Mouse (Mus musculus) thymus, adult 2 months (tissue): ENCODE results near the gene Ciapin1. TPM values are rescaled to one million over a fixed set of nuclear protein-coding genes. Genes with fewer than 3 reads are reported as not detected.

Experiments used
- DNase-seq: peaks from one replicate; pipeline ENCODE4 v3.0.0; 2021
- H3K27ac ChIP-seq: fragments of 200-500 bp; 2 replicates; pipeline ENCODE4 v1.5.1; 2012; ENCODE audit warnings: low read length, control low read depth; ENCODE audit not compliant: control insufficient read depth, insufficient read depth
- H3K27me3 ChIP-seq: fragments of 200-500 bp; 2 replicates; pipeline ENCODE4 v1.6.1; 2012; ENCODE audit warnings: mild to moderate bottlenecking, low read length, moderate library complexity, mixed read lengths; ENCODE audit not compliant: control insufficient read depth, insufficient read depth
- H3K36me3 ChIP-seq: fragments of 200-500 bp; 2 replicates; pipeline ENCODE4 v1.6.1; 2012; ENCODE audit warnings: mild to moderate bottlenecking, low read length, moderate library complexity; ENCODE audit not compliant: control insufficient read depth, insufficient read depth
- H3K4me1 ChIP-seq: fragments of 200-500 bp; replicated peaks from 2 replicates; pipeline ENCODE4 v1.6.1; 2012; ENCODE audit warnings: low read length; ENCODE audit not compliant: control insufficient read depth, insufficient read depth
- H3K4me3 ChIP-seq: fragments of 200-500 bp; 2 replicates; pipeline ENCODE4 v1.5.1; 2012; ENCODE audit warnings: mild to moderate bottlenecking, low read length, control low read depth, moderate library complexity; ENCODE audit not compliant: control insufficient read depth, insufficient read depth
- CTCF ChIP-seq: fragments of 200-500 bp; IDR thresholded peaks from 2 replicates; pipeline ENCODE4 v1.5.1; 2012; ENCODE audit warnings: mild to moderate bottlenecking, control low read depth, low read length, moderate library complexity, borderline replicate concordance; ENCODE audit not compliant: control insufficient read depth, poor library complexity, insufficient read depth; ENCODE audit errors: extremely low read depth
- POLR2A ChIP-seq: fragments of 200-500 bp; IDR thresholded peaks from 2 replicates; pipeline ENCODE4 v1.6.1; 2012; ENCODE audit warnings: mild to moderate bottlenecking, low read length, control low read depth, moderate library complexity; ENCODE audit not compliant: control insufficient read depth, poor library complexity, insufficient read depth; ENCODE audit errors: extremely low read depth
- WGBS: fragments of 180-500 bp; shearing (Covaris S2); methylation state at CpG from one replicate; pipeline ENCODE4 v1.1.7; 2018; 5-methylcytosine and 5-hydroxymethylcytosine counted together
- polyA plus RNA-seq: library from polyadenylated mRNA; depleted of rRNA; stranded (reverse); fragments of >200 nt; gene quantifications from 2 replicates; pipeline ENCODE4 v1.2.3, GENCODE M21; 2012; rRNA removed

Ciapin1 gene
- polyA plus RNA-seq, 1 experiment = 53.5 TPM

DNA sequence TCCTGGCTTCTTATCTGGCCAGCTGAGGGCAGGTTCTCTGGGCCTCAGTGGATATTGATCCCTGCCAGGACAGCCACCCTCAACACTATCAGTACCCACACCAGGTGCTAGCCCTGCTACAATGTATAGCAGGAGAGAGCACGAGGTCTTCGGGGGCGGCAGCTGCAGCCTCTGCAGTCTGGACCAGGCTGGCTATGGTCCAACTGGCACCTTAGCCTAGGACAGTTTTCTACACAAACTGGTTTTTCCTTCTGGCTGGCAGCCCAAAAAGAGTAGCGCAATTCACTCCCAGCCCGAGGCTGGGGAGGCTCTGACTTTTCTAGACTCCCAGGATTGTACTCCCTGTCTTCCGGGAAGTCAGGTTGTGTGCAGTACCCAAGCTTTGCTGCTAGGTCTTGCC lies 67.2 kb downstream of the Ciapin1 start:
- Histone ChIP-seq H3K27ac (no peak overlapping the region), H3K27me3 (peaks cover 15% of the 10 kb centered on the region; the same call in 1 of the 2 replicates), H3K4me3 (no peak overlapping the region), H3K4me1 (no peaks in the 10 kb centered on the region), H3K36me3 (no peaks in the 10 kb centered on the region)
- 74% methylated on average over 6 of the region's 6 CpGs for WGBS
- TF ChIP-seq CTCF (no peak), POLR2A (no peak)
- DNase-seq = no peak

Other genes starting within 250 kb of the Ciapin1 start
- gene Rspry1, start 236.4 kb downstream of the Ciapin1 start, polyA plus RNA-seq = 13.6 and 14.9 TPM in 2 replicates
- gene Fam192a, start 236.4 kb downstream of the Ciapin1 start, polyA plus RNA-seq = 28.3 and 31.5 TPM in 2 replicates
- 76.7 and 78.9 TPM in 2 replicates for gene Arl2bp, start 171.8 kb downstream of the Ciapin1 start, polyA plus RNA-seq
- gene Pllp, start 142.1 kb downstream of the Ciapin1 start, polyA plus RNA-seq = 1.2 and 2.2 TPM in 2 replicates
- gene Ccl22, start 92.8 kb downstream of the Ciapin1 start, polyA plus RNA-seq = 109 and 122 TPM in 2 replicates
- gene Cx3cl1, start 66.3 kb downstream of the Ciapin1 start, polyA plus RNA-seq = 31.0 and 33.8 TPM in 2 replicates
- 8.0 and 15.7 TPM in 2 replicates for gene Ccl17, start 27.9 kb downstream of the Ciapin1 start, polyA plus RNA-seq
- gene Coq9, start within 50 bp of the Ciapin1 start, polyA plus RNA-seq = 166 and 176 TPM in 2 replicates
- 146 and 160 TPM in 2 replicates for gene Polr2c, start 19.1 kb upstream of the Ciapin1 start, polyA plus RNA-seq
- 3.1 and 4.9 TPM in 2 replicates for gene Dok4, start 38.0 kb upstream of the Ciapin1 start, polyA plus RNA-seq
- 6.8 and 7.2 TPM in 2 replicates for gene Ccdc102a, start 79.7 kb upstream of the Ciapin1 start, polyA plus RNA-seq
- 37.5 and 40.5 TPM in 2 replicates for gene Adgrg5, start 85.3 kb upstream of the Ciapin1 start, polyA plus RNA-seq
- gene Adgrg1, start 136.4 kb upstream of the Ciapin1 start, polyA plus RNA-seq = 146 and 166 TPM in 2 replicates
- gene Adgrg3, start 179.3 kb upstream of the Ciapin1 start, polyA plus RNA-seq = 27.0 and 32.0 TPM in 2 replicates
- gene Drc7, start 216.7 kb upstream of the Ciapin1 start, polyA plus RNA-seq = 2.6 and 2.7 TPM in 2 replicates
- 38.4 and 41.6 TPM in 2 replicates for gene Katnb1, start 242.8 kb upstream of the Ciapin1 start, polyA plus RNA-seq